Mouse (Mus musculus) A20 (cell line): ENCODE results near the gene Tex14.

Experiments
- DNase-seq: peaks from one replicate; pipeline ENCODE4 v3.0.0-alpha.2; 2011; ENCODE audit warnings: low read depth, low spot score

Tex14 gene

GRCm38 (mm10) chr11:87592713-87593598 lies 188.1 kb downstream of the Tex14 start:
- DNase-seq = peak; percentile 30

- DNase-seq = peak; percentile 86
These were observed 190.5 kb downstream of the Tex14 start for GRCm38 (mm10) chr11:87595327-87595841.

- no peak for DNase-seq
These were observed 191.1 kb downstream of the Tex14 start for GRCm38 (mm10) chr11:87595976-87596375.

- DNase-seq = peak; percentile 23
These were observed 191.6 kb downstream of the Tex14 start for GRCm38 (mm10) chr11:87596492-87596891.

- no peak for DNase-seq
These were observed 192.2 kb downstream of the Tex14 start for GRCm38 (mm10) chr11:87597061-87597460.

GRCm38 (mm10) chr11:87599395-87600089 lies 194.7 kb downstream of the Tex14 start:
- DNase-seq = no peak

GRCm38 (mm10) chr11:87600322-87600853 lies 195.5 kb downstream of the Tex14 start:
- DNase-seq = no peak

GRCm38 (mm10) chr11:87602234-87602633 lies 197.4 kb downstream of the Tex14 start:
- DNase-seq = no peak

GRCm38 (mm10) chr11:87603571-87603970 lies 198.7 kb downstream of the Tex14 start:
- no peak for DNase-seq
